Mouse (Mus musculus): Measurements from ENCODE around the gene Hoxa13. TPM values are rescaled to one million over a fixed set of nuclear protein-coding genes. Genes with fewer than 3 reads are reported as not detected.
A peak's percentile ranks its signal among the peaks of the same experiment; 100 is the strongest.

The Hoxa13 gene
- total and polyA plus RNA-seq, 3 experiments, result not detected

DNA sequence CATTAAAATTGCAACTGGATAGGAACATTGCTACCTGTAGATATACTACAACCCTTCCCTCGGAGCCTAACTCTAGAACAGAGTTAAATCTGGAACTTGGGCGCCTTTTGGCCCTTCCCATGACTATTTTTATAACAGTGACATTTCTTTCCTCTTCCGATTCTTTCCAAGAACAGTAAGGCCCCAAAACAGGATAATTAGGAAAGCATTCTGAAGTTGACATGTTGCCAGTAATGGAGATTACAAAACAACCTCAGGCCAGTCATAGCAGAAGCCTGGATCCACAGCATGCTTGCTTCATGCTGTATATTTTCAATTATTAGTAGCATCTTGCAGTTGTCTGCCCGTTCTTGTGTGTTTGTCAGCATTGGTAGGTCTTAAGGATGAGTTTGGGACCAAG, 40.1 kb upstream of the Hoxa13 start:
- Histone ChIP-seq H3K27ac (no peak overlapping the region), H3K27me3 (ENCODE audit: control insufficient read depth, insufficient read depth, low read length) (peaks cover 1% of the 10 kb centered on the region), H3K9ac (ENCODE audit: low read depth, low read length) (no peak overlapping the region), H3K79me2 (replicated peaks; ENCODE audit: control insufficient read depth, insufficient read depth, low read length) (no peaks in the 10 kb centered on the region), H3K36me3 (ENCODE audit: control insufficient read depth, insufficient read depth, low read length) (no peaks in the 10 kb centered on the region), H3K4me1 (ENCODE audit: control insufficient read depth, insufficient read depth, low read length) (peaks cover 1% of the 10 kb centered on the region; the same call in 1 of the 2 replicates), H3K4me3 (no peak overlapping the region)
- no peak for DNase-seq
- no peak for TF ChIP-seq CTCF (IDR thresholded peaks at IDR 0.05)
- intact Hi-C loops (cut with DNase I), result no loop called here
- WGBS, result 36% methylated on average over 4 of the region's 4 CpGs

DNA sequence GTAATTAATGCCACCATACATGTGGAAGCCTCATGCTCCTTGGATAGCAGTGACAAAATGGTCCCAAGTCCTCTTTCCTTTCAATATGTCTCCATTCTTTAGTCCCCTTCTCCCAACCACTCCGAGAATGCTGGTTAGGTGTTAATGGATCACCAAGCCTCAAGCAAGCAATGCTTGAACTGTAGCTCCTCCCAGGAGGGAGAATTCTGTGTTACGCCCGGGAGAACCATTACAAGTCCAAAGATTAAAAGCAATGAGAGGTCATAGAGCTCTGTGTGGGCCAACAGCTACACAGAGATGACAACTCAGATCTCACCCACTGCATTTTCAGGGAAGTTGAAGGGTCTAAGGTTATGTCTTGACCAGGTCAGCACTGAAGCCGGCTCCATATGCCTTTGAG, 37.8 kb upstream of the Hoxa13 start:
- Histone ChIP-seq H3K4me3 (no peak overlapping the region), H3K27ac (no peak overlapping the region), H3K79me2 (replicated peaks; ENCODE audit: control insufficient read depth, insufficient read depth, low read length) (no peaks in the 10 kb centered on the region), H3K4me1 (ENCODE audit: control insufficient read depth, insufficient read depth, low read length) (no peaks in the 10 kb centered on the region), H3K36me3 (ENCODE audit: control insufficient read depth, insufficient read depth, low read length) (no peaks in the 10 kb centered on the region), H3K27me3 (ENCODE audit: control insufficient read depth, insufficient read depth, low read length) (peaks cover 3% of the 10 kb centered on the region), H3K9ac (ENCODE audit: low read depth, low read length) (no peak overlapping the region)
- 75% methylated on average over 4 of the region's 4 CpGs for WGBS
- TF ChIP-seq POLR2A (IDR thresholded peaks at IDR 0.05; ENCODE audit: insufficient read depth, low read depth, low read length) (no peak), CTCF (IDR thresholded peaks at IDR 0.05) (no peak), EP300 (IDR thresholded peaks at IDR 0.05; ENCODE audit: insufficient read depth, low read depth, low read length) (no peak)
- no peak for DNase-seq
- intact Hi-C loops (cut with DNase I), result no loop called here

DNA sequence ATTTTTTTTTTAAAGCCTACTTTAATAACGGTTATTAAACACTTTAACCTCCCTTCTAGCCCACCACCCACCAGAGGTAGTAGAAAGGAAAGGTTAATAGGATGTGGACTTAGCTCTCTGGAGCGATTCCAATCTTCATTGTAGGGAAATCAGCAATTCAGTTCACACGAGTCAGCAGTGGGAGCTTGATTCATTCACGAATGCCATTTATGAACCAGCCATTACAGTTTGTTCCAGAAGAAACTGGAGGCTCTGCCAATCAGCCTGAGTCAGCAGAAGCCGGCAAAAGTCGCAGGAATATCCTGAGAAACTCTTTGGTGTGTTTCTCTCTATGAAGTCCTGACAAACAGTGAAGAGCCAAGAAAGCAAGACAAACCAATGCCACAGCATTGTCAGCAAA, 33.9 kb upstream of the Hoxa13 start:
- DNase-seq, result no peak
- Histone ChIP-seq H3K4me3 (no peak overlapping the region), H3K4me1 (ENCODE audit: control insufficient read depth, insufficient read depth, low read length) (no peaks in the 10 kb centered on the region; the same call in 1 of the 2 replicates), H3K27ac (no peak overlapping the region), H3K27me3 (ENCODE audit: control insufficient read depth, insufficient read depth, low read length) (peaks cover 16% of the 10 kb centered on the region), H3K9ac (ENCODE audit: low read depth, low read length) (no peak overlapping the region), H3K36me3 (ENCODE audit: control insufficient read depth, insufficient read depth, low read length) (no peaks in the 10 kb centered on the region), H3K79me2 (replicated peaks; ENCODE audit: control insufficient read depth, insufficient read depth, low read length) (no peaks in the 10 kb centered on the region)
- no peak for TF ChIP-seq EP300 (IDR thresholded peaks at IDR 0.05; ENCODE audit: insufficient read depth, low read depth, low read length)
- no peak for TF ChIP-seq CTCF (IDR thresholded peaks at IDR 0.05)
- no peak for TF ChIP-seq POLR2A (IDR thresholded peaks at IDR 0.05; ENCODE audit: insufficient read depth, low read depth, low read length)
- intact Hi-C loops (cut with DNase I), result no loop called here
- 63% methylated on average over 6 of the region's 6 CpGs for WGBS

- H3K4me1 ChIP-seq (ENCODE audit: control insufficient read depth, insufficient read depth, low read length), result no peaks in the 10 kb centered on the region; the same call in 1 of the 2 replicates
- intact Hi-C loops (cut with DNase I), result no loop called here
- WGBS, result 74% methylated on average over 7 of the region's 7 CpGs
Measured at GRCm38 (mm10) chr6:52292328-52292727, 31.6 kb upstream of the Hoxa13 start.

GRCm38 (mm10) chr6:52291021-52291860, 30.6 kb upstream of the Hoxa13 start:
- no peak overlapping the region for H3K9ac ChIP-seq (ENCODE audit: low read depth, low read length)
- no peak overlapping the region for H3K27ac ChIP-seq
- H3K79me2 ChIP-seq (replicated peaks; ENCODE audit: control insufficient read depth, insufficient read depth, low read length), result no peaks in the 10 kb centered on the region
- no peak for TF ChIP-seq CTCF (IDR thresholded peaks at IDR 0.05)
- no peaks in the 10 kb centered on the region; the same call in 1 of the 2 replicates for H3K4me1 ChIP-seq (ENCODE audit: control insufficient read depth, insufficient read depth, low read length)
- WGBS, result 5% methylated on average over 45 of the region's 45 CpGs
- H3K4me3 ChIP-seq, result peak overlapping the region; percentile 28
- DNase-seq, result peak in 1 of 2 experiments; percentile 30
- H3K27me3 ChIP-seq (ENCODE audit: control insufficient read depth, insufficient read depth, low read length), result peaks cover 17% of the 10 kb centered on the region
- H3K36me3 ChIP-seq (ENCODE audit: control insufficient read depth, insufficient read depth, low read length), result no peaks in the 10 kb centered on the region
- intact Hi-C loops (cut with DNase I), result no loop called here

More at GRCm38 (mm10) chr6:52292328-52292727, 31.6 kb upstream of the Hoxa13 start:
- Histone ChIP-seq H3K27me3 (ENCODE audit: control insufficient read depth, insufficient read depth, low read length) (peaks cover 17% of the 10 kb centered on the region), H3K27ac (no peak overlapping the region), H3K9ac (ENCODE audit: low read depth, low read length) (no peak overlapping the region), H3K79me2 (replicated peaks; ENCODE audit: control insufficient read depth, insufficient read depth, low read length) (no peaks in the 10 kb centered on the region), H3K36me3 (ENCODE audit: control insufficient read depth, insufficient read depth, low read length) (no peaks in the 10 kb centered on the region), H3K4me3 (no peak overlapping the region)
- TF ChIP-seq EP300 (IDR thresholded peaks at IDR 0.05; ENCODE audit: insufficient read depth, low read depth, low read length), result no peak
- TF ChIP-seq CTCF (IDR thresholded peaks at IDR 0.05), result no peak
- no peak for TF ChIP-seq POLR2A (IDR thresholded peaks at IDR 0.05; ENCODE audit: insufficient read depth, low read depth, low read length)
- no peak for DNase-seq

DNA sequence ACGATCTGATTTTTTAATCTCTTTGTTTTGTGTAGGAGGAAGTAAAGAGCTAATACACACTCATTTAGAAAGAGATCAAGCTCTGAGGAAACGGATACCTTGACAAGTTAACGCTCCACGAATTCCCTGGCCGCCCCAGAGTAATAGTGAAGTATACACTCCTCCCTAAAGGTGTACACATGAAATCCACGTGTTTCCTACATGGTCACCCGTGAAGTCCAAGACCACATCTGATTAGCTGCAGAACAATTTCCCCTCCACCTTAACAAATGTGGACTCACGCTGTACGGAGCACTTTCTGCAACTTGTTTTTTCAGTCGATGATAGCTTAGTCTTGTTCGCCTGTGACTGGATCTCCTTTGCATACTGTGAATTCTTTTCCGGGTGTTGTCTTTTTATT, 29.5 kb upstream of the Hoxa13 start:
- Histone ChIP-seq H3K27me3 (ENCODE audit: control insufficient read depth, insufficient read depth, low read length) (peaks cover 17% of the 10 kb centered on the region), H3K27ac (no peak overlapping the region), H3K36me3 (ENCODE audit: control insufficient read depth, insufficient read depth, low read length) (no peaks in the 10 kb centered on the region), H3K9ac (ENCODE audit: low read depth, low read length) (no peak overlapping the region), H3K4me3 (no peak overlapping the region), H3K4me1 (ENCODE audit: control insufficient read depth, insufficient read depth, low read length) (no peaks in the 10 kb centered on the region; the same call in 1 of the 2 replicates), H3K79me2 (replicated peaks; ENCODE audit: control insufficient read depth, insufficient read depth, low read length) (no peaks in the 10 kb centered on the region)
- TF ChIP-seq EP300 (IDR thresholded peaks at IDR 0.05; ENCODE audit: insufficient read depth, low read depth, low read length) (no peak), CTCF (IDR thresholded peaks at IDR 0.05) (no peak), POLR2A (IDR thresholded peaks at IDR 0.05; ENCODE audit: insufficient read depth, low read depth, low read length) (no peak)
- 20% methylated on average over 12 of the region's 12 CpGs for WGBS
- intact Hi-C loops (cut with DNase I), result no loop called here
- no peak for DNase-seq
